Mouse (Mus musculus) urinary bladder, postnatal 36 days (tissue): ENCODE results near the gene Galnt15.
A peak's percentile ranks its signal among the peaks of the same experiment; 100 is the strongest.

ENCODE experiments used
- DNase-seq, 2 experiments: peaks; one replicate each; pipeline ENCODE4 v3.0.0; 2022; ENCODE audit warnings: low spot score in 2 of 2, mixed read lengths in 1 of 2

Gene Galnt15

GRCm38 (mm10) chr14:32032522-32032921 is 3.7 kb downstream of the Galnt15 start:
- peak; percentile 45 to 66 for DNase-seq

DNA sequence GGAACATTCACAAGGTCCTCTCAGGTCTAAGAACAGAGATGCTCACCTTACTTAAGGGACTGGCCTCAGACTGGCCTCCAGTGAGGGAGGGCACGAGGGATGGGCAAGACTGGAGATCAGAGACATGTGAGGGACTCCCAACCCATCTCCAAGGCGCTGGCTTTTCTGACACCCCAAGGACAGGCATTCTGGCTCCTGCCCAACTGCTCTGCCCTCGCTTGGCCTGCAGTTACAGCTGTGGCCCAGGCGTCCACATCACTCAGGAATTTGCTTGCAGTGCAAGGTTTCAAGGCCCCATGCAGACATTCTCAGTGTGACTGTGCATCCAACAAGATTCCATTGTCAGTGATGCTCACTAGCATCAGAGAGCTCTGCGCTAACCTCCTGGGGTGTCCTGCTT is 7.7 kb downstream of the Galnt15 start:
- no peak for DNase-seq

DNA sequence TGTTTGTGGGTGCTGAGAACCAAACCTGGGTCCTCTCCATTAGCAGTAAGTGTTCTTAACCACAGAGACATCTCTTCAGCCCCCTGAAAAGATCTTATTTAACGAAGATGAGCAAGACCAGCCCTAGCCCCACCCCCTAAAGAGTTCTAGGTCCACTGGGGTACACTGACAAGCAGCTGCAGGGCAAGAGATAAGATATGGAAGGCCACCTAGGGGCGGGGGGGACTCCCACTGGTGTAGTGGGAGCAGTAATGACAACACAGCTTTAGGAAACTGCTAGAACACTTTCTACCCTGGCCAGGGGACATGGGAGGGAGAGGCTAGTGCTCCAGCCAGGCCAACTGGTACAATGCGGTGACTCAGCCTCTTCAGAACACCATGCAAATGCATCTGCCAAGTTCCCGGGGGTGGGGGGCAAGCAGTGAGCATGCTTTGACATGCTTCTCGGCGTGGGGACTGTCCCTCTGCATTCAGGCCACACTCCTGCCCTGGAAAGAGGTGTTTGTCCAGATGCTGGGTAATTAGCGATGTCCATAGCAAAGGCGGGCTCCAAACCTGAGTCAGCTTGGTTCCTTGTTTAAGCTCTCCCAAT is 9.0 kb downstream of the Galnt15 start:
- no peak for DNase-seq

DNA sequence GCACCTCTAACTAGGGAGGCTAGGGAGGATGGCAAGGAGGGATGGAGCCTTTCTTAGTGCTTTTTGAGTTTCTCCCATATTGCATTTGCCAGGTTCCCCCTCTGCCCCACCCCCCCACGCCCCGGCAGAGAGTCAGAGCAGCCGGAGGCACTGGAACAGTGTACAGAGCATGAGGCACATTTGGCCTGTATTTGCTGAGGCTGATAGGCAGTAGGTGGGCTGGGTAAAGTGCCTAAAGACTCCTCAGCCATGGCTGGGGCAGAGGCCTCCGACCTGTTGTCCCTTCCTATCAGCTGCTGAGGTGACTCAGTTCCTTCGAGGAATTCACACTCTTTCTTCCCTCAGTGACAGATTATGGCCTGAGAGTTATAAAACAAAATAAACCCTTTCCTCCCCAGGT is 13.3 kb downstream of the Galnt15 start:
- DNase-seq = no peak

DNA sequence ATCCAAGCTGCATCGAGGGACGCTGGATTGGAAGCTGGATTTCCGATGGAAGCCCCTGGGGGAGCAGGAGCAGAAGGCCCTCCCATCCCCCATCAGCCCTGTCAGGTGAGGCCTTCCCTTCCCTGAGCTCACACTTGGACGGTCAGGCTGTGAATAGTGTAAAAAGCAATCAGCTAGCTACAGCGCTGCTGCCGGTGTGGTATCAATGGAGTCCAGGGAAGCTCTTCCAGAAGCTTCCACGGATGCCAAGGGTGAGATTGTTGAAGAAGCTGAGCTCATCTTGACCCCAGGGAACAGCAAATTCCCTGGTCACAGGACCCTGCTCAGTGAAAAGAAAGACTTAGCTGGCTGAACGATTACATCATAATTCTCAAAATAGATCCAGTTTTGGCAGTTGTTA is 17.6 kb downstream of the Galnt15 start:
- no peak for DNase-seq

DNA sequence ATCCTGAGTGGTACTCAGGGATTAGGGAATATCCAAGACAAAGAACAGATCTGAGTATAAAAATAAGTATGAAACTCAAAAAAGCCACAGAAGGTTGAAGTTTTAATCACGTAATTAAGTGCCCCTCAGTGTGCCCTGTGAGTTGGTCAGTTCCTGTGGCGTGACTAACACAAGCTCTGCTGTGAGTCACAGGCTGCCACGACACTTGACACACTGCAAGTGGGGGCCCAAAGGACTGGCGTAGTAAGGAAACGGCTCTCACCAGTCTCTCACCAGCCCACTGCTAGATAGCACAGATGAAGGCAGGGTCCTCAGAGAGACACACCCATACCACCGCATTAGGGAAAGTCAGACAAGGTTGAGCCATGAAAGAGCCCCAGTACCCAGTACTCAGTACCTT is 21.4 kb downstream of the Galnt15 start:
- no peak for DNase-seq

DNA sequence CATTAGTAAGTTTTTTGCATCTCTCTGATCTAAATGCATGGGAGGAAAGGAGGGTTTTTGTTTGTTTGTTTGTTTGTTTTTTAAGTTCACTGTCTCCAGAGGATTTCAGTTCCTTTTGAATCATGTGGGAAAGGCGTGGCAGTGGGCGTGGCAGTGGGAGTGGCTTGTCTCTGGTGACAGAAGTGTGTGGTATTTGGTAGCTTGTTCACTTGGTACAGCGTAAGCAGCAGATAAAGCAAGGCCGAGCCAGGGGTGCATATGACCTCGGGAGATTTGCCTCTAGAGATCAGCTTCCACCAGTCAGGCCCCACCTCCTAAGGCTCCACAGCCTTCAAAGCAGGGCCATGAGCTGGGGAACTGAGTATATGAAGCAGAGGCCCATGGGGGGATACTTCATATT is 25.1 kb downstream of the Galnt15 start:
- DNase-seq = no peak

- no peak for DNase-seq
Measured at GRCm38 (mm10) chr14:32054788-32055187, 26.0 kb downstream of the Galnt15 start.

DNA sequence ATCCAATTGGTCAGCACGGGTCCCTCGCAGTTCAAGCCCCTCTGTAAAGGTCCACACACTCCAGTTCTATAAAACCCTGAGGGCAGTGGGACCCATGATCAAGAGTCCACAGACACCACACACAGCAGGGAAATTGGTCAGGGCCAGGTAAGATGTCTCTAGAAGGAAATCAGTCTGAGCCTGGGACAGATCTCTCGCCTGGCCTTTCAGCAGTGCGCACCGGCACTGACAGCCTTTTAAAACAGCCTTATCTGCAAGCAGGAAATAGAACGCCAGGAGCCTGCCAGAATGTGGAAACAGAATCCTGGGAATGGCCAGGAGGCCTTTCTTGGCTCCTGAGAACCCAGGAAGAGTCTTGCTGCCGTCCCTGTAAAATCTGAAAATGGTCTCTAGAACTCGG is 27.0 kb downstream of the Galnt15 start:
- DNase-seq = no peak

DNA sequence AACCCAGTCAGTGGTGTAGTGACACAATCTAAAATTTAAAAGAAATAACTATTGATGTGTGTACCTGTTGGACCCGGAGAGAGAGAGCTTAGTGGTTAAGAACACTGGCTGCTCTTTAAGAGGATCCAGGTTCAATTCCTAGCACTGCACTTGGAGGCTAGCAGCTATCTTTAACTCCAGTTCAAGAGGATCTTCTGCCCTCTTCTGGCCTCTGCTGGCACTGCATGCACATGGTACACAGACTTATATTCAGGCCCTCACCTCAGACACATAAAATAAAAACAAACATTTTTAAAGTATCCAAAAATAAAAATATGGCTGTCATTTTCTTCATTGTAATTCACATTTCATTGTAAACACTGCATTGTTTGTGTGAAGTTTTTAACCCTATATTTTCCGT is 27.9 kb downstream of the Galnt15 start:
- DNase-seq = no peak

DNA sequence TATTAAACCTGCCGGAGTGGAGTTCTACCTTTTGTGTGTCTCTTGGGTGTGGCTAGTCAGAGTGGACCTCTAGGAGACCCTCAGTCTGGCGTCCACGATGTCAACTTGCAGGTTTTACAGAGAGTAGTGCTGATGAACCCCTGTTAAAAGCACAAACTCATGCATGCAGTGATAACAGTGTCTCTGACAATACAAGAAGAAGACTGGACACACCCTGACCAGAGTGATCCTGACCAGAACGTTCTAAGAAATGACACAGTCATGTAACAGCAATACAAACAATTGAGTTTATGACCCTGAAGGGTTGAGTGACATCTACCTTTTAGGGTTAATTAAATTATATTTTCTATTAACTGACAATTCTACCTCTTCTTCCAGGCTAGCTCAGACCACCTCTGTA is 28.9 kb downstream of the Galnt15 start:
- no peak for DNase-seq

GRCm38 (mm10) chr14:32061398-32061797 is 32.6 kb downstream of the Galnt15 start:
- no peak for DNase-seq

- DNase-seq = no peak
Measured at GRCm38 (mm10) chr14:32072807-32073206, 44.0 kb downstream of the Galnt15 start.

GRCm38 (mm10) chr14:32073211-32073685 is 44.5 kb downstream of the Galnt15 start:
- DNase-seq = no peak

GRCm38 (mm10) chr14:32073901-32074300 is 45.1 kb downstream of the Galnt15 start:
- no peak for DNase-seq

GRCm38 (mm10) chr14:32076896-32077575 is 48.2 kb downstream of the Galnt15 start:
- peak; percentile 60 to 64 for DNase-seq

DNA sequence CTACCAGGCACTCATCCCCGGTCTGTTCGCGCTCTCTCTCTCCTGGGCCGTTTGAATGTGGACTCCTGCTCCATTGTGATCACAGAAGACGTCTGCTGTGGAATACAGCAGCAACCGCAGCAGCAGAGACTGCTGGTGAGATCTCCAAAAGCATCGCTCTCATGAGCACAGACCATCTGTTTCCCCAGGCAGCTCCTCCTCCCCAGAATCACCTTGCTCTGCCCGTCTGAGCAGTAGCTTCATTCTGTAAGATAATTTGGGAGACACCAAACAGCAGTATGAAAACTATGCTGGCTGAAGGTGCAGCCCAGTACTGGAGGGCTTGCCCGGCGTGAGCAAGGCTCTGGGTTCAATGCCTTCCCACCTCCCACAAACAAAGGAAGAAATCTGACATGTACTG is 52.2 kb downstream of the Galnt15 start:
- DNase-seq = no peak

DNA sequence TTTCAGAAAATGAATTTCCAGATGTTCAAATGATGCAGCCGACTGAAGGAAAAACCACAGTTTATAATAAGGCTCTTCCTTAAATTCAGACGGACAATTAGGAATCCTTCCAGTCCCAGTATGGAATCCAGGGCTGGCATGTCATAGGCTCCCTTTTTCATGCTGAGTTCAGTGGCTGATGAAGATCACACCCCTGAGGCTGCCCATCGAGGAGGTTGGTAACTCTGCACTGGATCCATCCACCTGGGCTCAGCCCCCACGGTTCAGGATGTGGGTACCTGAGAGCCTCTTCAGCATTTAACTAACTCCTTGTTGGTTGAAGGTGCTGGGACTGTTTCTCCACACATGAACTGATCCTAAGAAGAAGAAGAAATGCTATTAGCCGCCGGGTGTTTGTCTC is 54.1 kb downstream of the Galnt15 start:
- no peak for DNase-seq

GRCm38 (mm10) chr14:32083466-32083865 is 54.7 kb downstream of the Galnt15 start:
- no peak for DNase-seq

DNA sequence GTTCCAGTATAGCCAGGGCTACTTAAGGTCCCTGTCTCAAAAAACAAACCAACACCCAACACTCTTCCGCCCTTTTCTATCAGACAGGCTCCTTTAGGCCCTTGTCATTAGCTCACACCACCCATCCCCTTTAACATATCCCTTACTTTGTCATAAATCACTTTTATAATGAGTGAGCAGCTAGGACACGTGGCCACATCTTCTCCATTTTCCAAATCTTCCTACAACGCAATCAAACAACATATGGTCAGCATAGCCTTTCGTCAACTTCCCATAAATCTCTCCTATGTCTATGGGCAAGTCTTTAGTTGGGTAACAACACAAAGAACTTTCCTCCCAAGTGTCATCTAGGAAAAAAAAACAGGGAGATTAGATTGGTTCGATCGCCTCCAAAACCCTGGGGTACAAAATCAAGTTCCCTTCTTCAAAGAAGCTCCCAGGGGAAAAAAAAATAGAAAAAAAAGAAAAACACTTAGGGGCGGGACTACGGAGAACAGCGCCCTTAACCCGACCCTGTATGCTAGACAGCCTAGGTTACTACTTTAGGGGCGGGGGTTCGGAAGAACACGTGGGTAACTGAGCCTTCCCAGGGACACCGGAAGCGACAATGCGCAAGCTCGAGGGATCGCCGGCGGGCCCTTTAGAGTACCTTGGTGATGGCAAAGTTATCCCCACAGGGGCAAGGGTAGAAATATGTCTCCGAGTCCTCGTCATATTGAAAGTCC is 56.1 kb downstream of the Galnt15 start, which contains the start of gene Oxnad1:
TSS of gene Oxnad1 (plus strand) at position 614 of the 725 bp plus-strand sequence.
- DNase-seq = no peak

DNA sequence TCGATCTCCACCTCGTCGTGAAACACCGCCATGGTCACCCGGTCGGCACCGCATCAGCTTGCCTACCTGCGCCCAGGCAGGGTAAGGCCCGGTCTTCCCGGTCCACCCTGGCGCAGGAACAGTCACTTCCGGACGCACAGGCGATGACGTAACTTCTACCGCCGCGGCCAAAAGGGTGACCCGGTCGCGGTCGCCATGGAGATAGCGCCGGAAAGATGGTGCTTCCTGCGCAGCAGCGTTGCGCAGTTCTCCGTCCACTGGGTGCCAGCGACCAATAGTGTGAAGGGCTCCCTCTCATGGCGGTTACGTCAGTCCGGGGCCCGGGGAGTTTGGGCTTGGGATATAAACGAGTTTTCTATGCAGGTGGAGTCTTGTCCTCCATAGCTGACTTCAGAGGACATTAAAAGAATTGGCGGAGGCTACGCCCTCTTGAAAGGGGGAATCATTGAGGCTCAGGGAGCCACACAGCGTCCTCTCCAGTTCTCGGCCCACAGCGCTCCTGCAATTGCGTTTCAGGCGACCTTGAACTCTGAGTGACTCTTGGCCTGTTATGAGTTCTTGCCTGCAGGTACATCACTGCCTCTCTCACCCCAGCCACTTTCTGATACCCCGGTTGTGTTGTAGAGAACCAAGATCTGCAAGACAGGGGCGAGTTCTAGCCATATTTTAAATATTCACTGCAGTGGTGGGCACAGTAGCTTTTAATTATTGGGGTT is 56.9 kb downstream of the Galnt15 start, which contains the start of gene Dph3:
TSS of gene Dph3 (minus strand) at position 244 of the 716 bp plus-strand sequence.
- DNase-seq = peak; percentile 99

GRCm38 (mm10) chr14:32086226-32086625 is 57.4 kb downstream of the Galnt15 start:
- DNase-seq = no peak
